Mouse (Mus musculus) inflammation-experienced regulatory T-cells, adult 6 months (primary cell): ENCODE data around the gene Scyl1. TPM values are rescaled to one million over a fixed set of nuclear protein-coding genes. Genes with fewer than 3 reads are reported as not detected.
A peak's percentile ranks its signal among the peaks of the same experiment; 100 is the strongest.

Source experiments
- ATAC-seq: one replicate; pipeline ENCODE4 v1.8.0; 2017
- polyA plus RNA-seq, 3 experiments: library from polyadenylated mRNA; unstranded; fragments of 100-300 nt; shearing (Covaris generic); gene quantifications; one replicate each; pipeline ENCODE4 v1.2.1; 2017

The Scyl1 gene
- polyA plus RNA-seq, 3 experiments from 2014 or later, result 14.2 to 19.5 (median 15.4) TPM

- ATAC-seq, result peak; percentile 87
Observed at GRCm38 (mm10) chr19:5786441-5787114, 15.4 kb upstream of the Scyl1 start.

GRCm38 (mm10) chr19:5784958-5785577, 13.8 kb upstream of the Scyl1 start:
- no peak for ATAC-seq

GRCm38 (mm10) chr19:5782121-5782520, 10.9 kb upstream of the Scyl1 start:
- no peak for ATAC-seq

- no peak for ATAC-seq
Observed at GRCm38 (mm10) chr19:5781532-5781931, 10.3 kb upstream of the Scyl1 start.

GRCm38 (mm10) chr19:5780203-5780602, 9.0 kb upstream of the Scyl1 start:
- no peak for ATAC-seq

- ATAC-seq, result no peak
Observed at GRCm38 (mm10) chr19:5778312-5778711, 7.1 kb upstream of the Scyl1 start.

- ATAC-seq, result no peak
Observed at GRCm38 (mm10) chr19:5777387-5778032, 6.3 kb upstream of the Scyl1 start.

- no peak for ATAC-seq
Observed at GRCm38 (mm10) chr19:5770311-5770710, 908 bp downstream of the Scyl1 start.

GRCm38 (mm10) chr19:5767271-5767670, 3.9 kb downstream of the Scyl1 start:
- ATAC-seq, result no peak

- no peak for ATAC-seq
Observed at GRCm38 (mm10) chr19:5763163-5763562, 8.1 kb downstream of the Scyl1 start.

GRCm38 (mm10) chr19:5758878-5759403, 12.3 kb downstream of the Scyl1 start:
- no peak for ATAC-seq

GRCm38 (mm10) chr19:5756991-5757636, 14.1 kb downstream of the Scyl1 start:
- ATAC-seq, result no peak

GRCm38 (mm10) chr19:5756321-5756985, 14.8 kb downstream of the Scyl1 start:
- no peak for ATAC-seq

GRCm38 (mm10) chr19:5751742-5752141, 19.5 kb downstream of the Scyl1 start:
- ATAC-seq, result no peak

- ATAC-seq, result no peak
Observed at GRCm38 (mm10) chr19:5750951-5751350, 20.3 kb downstream of the Scyl1 start.

GRCm38 (mm10) chr19:5749476-5749875, 21.7 kb downstream of the Scyl1 start:
- no peak for ATAC-seq

- no peak for ATAC-seq
Observed at GRCm38 (mm10) chr19:5746907-5747363, 24.3 kb downstream of the Scyl1 start.

GRCm38 (mm10) chr19:5745756-5746710, 25.2 kb downstream of the Scyl1 start:
- ATAC-seq, result no peak

- no peak for ATAC-seq
Observed at GRCm38 (mm10) chr19:5743576-5743975, 27.6 kb downstream of the Scyl1 start.

- ATAC-seq, result no peak
Observed at GRCm38 (mm10) chr19:5742241-5742641, 29.0 kb downstream of the Scyl1 start.

GRCm38 (mm10) chr19:5741641-5742240, 29.5 kb downstream of the Scyl1 start:
- no peak for ATAC-seq
